Mouse (Mus musculus) gastrocnemius, adult 18-20 months (tissue): ENCODE results near the gene Slc22a23. TPM values are rescaled to one million over a fixed set of nuclear protein-coding genes. Genes with fewer than 3 reads are reported as not detected.
A peak's percentile ranks its signal among the peaks of the same experiment; 100 is the strongest.

Source experiments
- DNase-seq: peaks from one replicate; pipeline ENCODE4 v3.0.0; 2021; ENCODE audit warnings: low spot score
- total RNA-seq, 2 experiments: library from RNA; stranded (reverse); gene quantifications; 2 replicates each; pipeline ENCODE4 v1.2.3; 2021

Gene Slc22a23
- total RNA-seq, 2 experiments from 2014 or later = 10.2 to 13.1 TPM

- no peak for DNase-seq
Observed at GRCm38 (mm10) chr13:34304896-34305295, 40.1 kb downstream of the Slc22a23 start.

DNA sequence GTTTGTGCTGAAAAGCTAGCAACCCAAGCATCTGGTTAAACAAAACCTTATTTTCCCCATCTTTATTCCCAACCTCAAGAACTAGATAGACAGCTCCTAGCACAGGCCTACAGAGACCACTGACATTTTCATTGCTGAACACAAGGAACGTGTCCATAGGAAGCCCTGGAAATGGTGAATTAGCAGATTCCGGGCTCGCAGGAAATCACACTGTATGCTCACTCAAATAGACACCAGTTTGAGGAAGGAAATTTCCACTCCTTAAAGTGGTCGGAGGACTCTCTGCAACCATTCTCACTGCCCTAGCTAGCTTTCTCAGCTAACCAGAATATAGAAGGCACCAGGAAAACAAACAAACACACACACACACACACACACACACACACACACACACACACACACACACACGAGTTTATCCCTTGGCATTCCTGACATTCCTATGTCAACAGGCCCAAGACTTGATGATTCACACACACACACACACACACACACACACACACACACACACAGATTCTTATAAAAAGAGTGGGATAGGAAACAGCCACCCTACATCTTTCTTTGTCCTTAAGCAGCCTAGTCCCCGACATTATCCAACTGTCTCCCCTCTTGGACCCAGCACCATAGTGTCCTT lies 41.5 kb downstream of the Slc22a23 start:
- DNase-seq = no peak

DNA sequence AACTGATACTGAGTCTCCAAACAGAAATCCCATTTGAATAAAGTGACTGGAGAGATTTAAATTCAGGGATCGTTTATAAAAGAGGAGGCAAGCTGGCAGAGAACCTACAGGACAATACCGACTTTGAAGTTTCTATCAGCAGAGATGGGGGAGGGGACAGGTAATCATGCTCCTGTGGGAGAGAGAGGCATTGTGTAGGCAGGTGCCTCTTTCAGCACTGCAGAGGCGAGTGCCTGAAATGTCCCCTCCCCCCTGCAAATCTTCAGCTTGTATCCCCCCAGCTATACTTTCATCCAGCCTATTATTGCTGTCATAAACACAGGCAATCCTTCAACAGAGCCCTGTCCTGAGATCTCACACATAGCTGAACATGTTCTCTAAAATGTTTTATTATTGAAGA lies 43.4 kb downstream of the Slc22a23 start:
- no peak for DNase-seq

- no peak for DNase-seq
Observed at GRCm38 (mm10) chr13:34299351-34300333, 45.3 kb downstream of the Slc22a23 start.

- DNase-seq = no peak
Observed at GRCm38 (mm10) chr13:34298674-34299073, 46.3 kb downstream of the Slc22a23 start.

DNA sequence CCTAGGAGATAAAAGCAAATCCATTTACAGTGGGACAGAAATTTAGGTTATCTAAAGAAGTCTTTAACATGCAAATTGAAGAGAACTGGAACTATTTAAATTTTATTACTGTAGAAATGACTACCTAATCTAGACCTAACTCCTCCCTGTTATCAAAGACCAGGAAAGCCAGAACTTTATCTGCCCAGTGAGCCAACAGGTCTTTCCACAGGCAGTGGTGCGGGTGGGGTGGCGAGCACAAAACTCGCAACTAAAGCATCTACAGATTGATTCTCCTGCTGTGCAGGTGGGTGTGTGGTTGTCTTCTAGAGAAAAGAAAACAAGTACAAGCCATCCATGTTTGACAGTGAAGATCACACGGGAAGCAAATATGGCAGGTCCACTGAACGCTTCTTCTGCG lies 46.9 kb downstream of the Slc22a23 start:
- no peak for DNase-seq

- no peak for DNase-seq
Observed at GRCm38 (mm10) chr13:34295787-34296435, 49.1 kb downstream of the Slc22a23 start.

DNA sequence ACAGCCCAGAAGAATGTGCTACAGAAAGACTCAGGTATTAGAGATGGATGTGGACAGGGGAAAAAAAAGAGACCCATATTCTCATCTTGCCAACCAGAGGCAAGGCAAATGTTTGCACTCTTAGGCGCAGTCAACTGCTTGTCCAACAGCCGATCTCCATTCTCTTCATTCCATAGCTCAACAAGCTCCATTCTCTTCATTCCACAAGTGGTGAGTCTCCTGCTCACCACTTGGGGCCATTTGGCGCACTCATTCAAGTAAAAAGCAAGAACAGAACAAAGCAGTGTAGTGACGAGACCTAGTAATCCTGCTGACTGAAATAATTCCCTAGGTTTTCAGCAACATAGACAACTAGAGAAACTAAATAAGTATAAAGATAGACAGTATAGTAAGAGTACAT lies 50.8 kb downstream of the Slc22a23 start:
- DNase-seq = no peak

GRCm38 (mm10) chr13:34292042-34292441 lies 52.9 kb downstream of the Slc22a23 start:
- DNase-seq = no peak

DNA sequence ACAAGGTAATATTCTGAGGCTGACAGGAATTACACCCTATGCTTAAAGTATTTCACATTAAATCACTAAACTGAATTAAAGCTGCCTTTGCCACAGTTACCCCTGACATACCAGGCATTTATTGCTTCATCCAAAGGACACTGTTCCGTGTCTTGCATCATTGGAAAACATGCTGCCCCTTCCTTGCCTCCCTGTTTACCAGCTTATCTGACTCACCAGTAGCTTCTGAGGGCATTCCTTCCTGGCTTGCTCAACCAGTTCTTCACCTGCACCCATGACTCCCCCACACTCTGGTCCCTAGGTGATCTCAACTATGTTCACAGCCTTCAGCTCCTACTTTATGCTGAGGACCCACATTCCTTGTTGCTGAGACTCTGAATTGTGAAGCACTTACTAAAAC lies 54.6 kb downstream of the Slc22a23 start:
- no peak for DNase-seq

DNA sequence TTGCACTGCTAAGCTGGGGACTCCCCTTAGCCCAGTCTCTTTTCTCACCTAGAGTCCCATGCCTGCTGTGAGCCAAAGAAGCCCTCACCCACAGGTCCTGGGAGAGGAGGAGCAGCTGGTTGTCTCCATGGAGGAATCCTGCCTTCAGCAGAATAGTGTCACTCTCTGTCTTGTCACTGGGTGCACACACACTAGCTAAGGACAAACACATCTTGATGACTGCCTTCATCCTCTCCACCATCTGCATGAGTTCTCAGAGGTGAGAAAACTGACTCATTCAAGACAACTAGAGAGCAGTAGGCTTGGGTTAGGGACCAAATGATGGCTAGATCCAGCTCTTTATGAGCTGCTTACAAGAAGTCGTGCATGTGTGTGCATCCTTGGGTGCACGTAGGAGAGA lies 55.4 kb downstream of the Slc22a23 start:
- no peak for DNase-seq

GRCm38 (mm10) chr13:34288129-34288528 lies 56.9 kb downstream of the Slc22a23 start:
- no peak for DNase-seq

- no peak for DNase-seq
Observed at GRCm38 (mm10) chr13:34287601-34288083, 57.3 kb downstream of the Slc22a23 start.

GRCm38 (mm10) chr13:34281360-34281759 lies 63.6 kb downstream of the Slc22a23 start:
- DNase-seq = no peak

- DNase-seq = no peak
Observed at GRCm38 (mm10) chr13:34278759-34279270, 66.2 kb downstream of the Slc22a23 start.

DNA sequence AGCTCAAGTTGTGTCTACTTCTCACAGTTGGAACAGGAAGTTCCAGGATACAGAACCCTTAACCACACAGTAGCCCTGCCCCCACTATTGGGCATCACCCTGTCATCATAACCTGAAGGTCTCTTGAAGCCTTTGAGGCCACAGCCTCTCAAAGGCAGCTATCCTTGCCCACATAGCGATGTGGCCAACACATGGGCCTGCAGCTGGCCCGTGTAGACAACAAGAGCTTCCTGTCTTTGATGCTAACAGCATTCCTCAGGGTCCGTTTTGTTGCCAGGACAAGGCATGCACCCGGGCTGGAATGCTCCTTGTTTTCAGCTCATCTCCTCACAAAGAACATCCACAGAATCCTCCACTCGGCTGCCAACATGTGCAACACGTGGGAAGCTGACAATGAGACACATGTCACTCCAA lies 66.7 kb downstream of the Slc22a23 start:
- DNase-seq = no peak

DNA sequence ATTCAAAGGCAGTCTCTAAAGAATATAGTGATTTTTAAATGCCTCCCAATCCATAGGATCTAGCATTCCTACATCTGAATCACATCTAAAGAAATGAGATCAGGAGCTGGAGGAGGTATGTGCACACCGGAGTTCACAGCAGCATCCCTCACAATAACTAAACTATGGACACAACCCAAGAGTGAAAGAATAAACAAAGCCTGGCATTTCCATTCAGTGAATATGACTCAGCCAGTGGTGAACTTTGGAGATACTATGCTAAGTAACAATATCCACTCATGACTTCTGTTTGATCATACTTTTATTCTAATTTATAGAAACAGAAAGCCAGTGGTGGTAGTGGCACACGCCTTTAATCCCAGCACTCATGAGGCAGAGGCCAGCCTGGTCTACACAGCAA lies 67.4 kb downstream of the Slc22a23 start:
- DNase-seq = no peak

DNA sequence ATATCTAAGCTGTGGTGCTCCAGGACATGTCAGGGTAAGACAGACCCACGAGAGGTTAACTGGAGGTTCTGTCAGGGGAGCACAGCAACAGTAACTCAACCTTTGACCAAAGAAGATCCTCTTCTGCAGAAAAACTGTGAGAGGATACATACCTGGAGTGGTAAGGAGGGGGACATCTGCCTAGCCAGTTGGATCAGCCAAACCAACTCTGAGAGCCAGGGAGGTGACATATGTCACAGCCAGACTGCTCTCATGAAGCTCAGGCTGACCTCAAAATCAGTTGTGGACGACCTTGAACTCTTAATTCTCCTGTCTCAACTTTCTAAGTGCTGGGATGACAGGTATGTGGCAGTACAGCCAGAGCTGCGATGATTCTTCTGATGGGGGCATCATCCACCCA lies 68.0 kb downstream of the Slc22a23 start:
- DNase-seq = no peak

DNA sequence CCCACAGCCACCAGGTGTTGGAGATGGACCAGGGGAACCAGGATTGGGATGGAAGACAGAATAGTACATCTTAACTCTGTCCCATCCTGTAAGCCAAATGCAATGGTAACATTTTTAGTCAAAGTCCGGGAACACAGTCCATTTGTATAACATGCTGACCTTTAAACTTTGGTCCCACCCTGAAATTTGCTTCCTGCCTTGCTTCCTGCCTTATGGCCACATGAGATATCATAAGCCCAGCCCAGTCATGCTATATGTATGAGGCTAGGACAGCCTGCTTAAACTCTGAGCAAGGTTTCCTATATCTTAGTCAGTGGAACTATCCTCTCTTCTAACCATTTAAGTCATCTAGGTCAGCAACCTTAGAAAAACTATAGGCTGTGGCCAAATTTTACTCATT lies 70.1 kb downstream of the Slc22a23 start:
- no peak for DNase-seq

GRCm38 (mm10) chr13:34274417-34274816 lies 70.6 kb downstream of the Slc22a23 start:
- no peak for DNase-seq

DNA sequence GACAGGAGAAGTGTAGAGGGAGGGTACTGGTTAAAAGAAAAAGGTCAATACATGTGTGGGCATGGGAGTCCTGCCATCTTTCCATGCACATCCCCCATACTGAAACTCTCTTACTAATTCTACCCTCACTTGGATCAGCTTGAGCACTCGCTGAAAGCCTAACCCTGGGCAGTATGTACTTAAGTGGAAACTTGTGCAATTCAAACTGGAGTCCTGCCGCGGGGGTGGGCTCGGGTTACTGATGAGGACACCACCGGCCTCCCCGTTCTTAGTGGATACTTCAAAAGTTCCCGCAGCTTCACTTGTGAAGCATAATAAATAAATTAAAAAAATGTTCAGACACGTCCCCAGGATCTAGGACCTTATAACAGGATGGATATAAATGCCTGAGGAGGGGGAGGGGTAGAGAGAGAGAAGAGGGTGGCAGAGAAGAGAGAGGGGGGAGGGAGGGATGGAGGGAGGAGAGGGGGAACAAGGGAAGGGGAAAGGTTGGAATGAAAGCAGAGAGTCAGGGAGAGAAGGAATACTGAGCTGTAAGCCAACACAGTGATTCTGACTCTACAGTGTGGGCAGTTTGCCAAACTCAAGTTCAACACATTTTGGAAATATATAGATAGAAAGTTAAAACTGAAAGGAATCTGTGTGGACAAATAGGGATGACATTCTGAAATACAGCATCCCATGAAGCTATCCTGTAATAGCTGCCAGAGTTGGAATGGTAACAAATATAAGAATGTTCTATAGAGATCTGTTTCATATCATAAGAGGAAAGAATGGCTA lies 72.5 kb downstream of the Slc22a23 start:
- peak; percentile 75 for DNase-seq
